Mouse (Mus musculus) forebrain, embryonic 13.5 days (tissue): ENCODE results near the gene Nme4. TPM values are rescaled to one million over a fixed set of nuclear protein-coding genes. Genes with fewer than 3 reads are reported as not detected.
A peak's percentile ranks its signal among the peaks of the same experiment; 100 is the strongest.
"Not testable (repeated sequence)": the region's sequence is repeated elsewhere in the genome, so short reads cannot be mapped to it uniquely, and the experiment has no call there.

ENCODE experiments used
- ATAC-seq: fragments of 200-750 bp; cut with Nextera tagmentation; 2 replicates; pipeline ENCODE4 v1.8.0; 2017
- H3K27ac ChIP-seq: fragments of 300-500 bp; sonication (generic); 2 replicates; pipeline ENCODE4 v1.5.1; 2015; ENCODE audit warnings: inconsistent platforms, mild to moderate bottlenecking, moderate library complexity
- H3K27me3 ChIP-seq: fragments of 300-500 bp; sonication (generic); 2 replicates; pipeline ENCODE4 v1.6.1; 2015; ENCODE audit warnings: mild to moderate bottlenecking, inconsistent platforms
- H3K36me3 ChIP-seq: fragments of 300-500 bp; sonication (generic); 2 replicates; pipeline ENCODE4 v1.6.1; 2015; ENCODE audit warnings: mild to moderate bottlenecking, inconsistent platforms; ENCODE audit not compliant: poor library complexity, severe bottlenecking
- H3K4me1 ChIP-seq: fragments of 300-500 bp; sonication (generic); 2 replicates; pipeline ENCODE4 v1.6.1; 2015; ENCODE audit warnings: inconsistent platforms
- H3K4me2 ChIP-seq: fragments of 300-500 bp; sonication (generic); 2 replicates; pipeline ENCODE4 v1.6.1; 2015; ENCODE audit warnings: inconsistent platforms, mild to moderate bottlenecking, moderate library complexity
- H3K4me3 ChIP-seq: fragments of 300-500 bp; sonication (generic); 2 replicates; pipeline ENCODE4 v1.5.1; 2015; ENCODE audit warnings: mild to moderate bottlenecking, inconsistent platforms
- H3K9ac ChIP-seq: fragments of 300-500 bp; sonication (generic); 2 replicates; pipeline ENCODE4 v1.6.1; 2015; ENCODE audit warnings: mild to moderate bottlenecking, inconsistent platforms
- H3K9me3 ChIP-seq: fragments of 300-500 bp; sonication (generic); replicated peaks from 2 replicates; pipeline ENCODE4 v1.6.1; 2016; ENCODE audit warnings: inconsistent platforms
- WGBS: fragments of 180-500 bp; shearing (Covaris S2); methylation state at CpG from one replicate; pipeline ENCODE4 v1.1.7; 2015; 5-methylcytosine and 5-hydroxymethylcytosine counted together
- polyA plus RNA-seq: library from polyadenylated mRNA; unstranded; fragments of >200 nt; fragmentation: Nextera tagmentation; extraction: Ambion mirVana; gene quantifications from 2 replicates; pipeline ENCODE4 v1.2.1, GENCODE M21; 2015

Nme4 gene
- polyA plus RNA-seq, 1 experiment from 2014 or later, result 53.0 TPM

GRCm38 (mm10) chr17:26112751-26113150 lies 17.3 kb upstream of the Nme4 start:
- Histone ChIP-seq H3K4me1 (peaks cover 19% of the 10 kb centered on the region), H3K4me2 (peak overlapping the region; percentile 95), H3K9ac (peak overlapping the region; percentile 85), H3K27me3 (peaks cover 65% of the 10 kb centered on the region), H3K4me3 (peak overlapping the region; percentile 82), H3K9me3 (no peaks in the 10 kb centered on the region), H3K36me3 (no peaks in the 10 kb centered on the region), H3K27ac (no peak overlapping the region)
- 18% methylated on average over 14 of the region's 14 CpGs for whole genome bisulfite sequencing
- no peak for ATAC-seq

GRCm38 (mm10) chr17:26111722-26112121 lies 16.3 kb upstream of the Nme4 start:
- 23% methylated on average over 4 of the region's 4 CpGs for WGBS
- Histone ChIP-seq H3K9ac (no peak overlapping the region), H3K36me3 (no peaks in the 10 kb centered on the region), H3K27ac (no peak overlapping the region), H3K4me2 (no peak overlapping the region), H3K4me1 (peaks cover 19% of the 10 kb centered on the region), H3K4me3 (no peak overlapping the region), H3K9me3 (no peaks in the 10 kb centered on the region), H3K27me3 (peaks cover 55% of the 10 kb centered on the region)
- ATAC-seq, result no peak

GRCm38 (mm10) chr17:26111024-26111423 lies 15.6 kb upstream of the Nme4 start:
- H3K9me3 ChIP-seq, result no peaks in the 10 kb centered on the region
- WGBS, result 4% methylated on average over 4 of the region's 4 CpGs
- H3K27ac ChIP-seq, result no peak overlapping the region
- no peak for ATAC-seq
- H3K9ac ChIP-seq, result no peak overlapping the region
- H3K27me3 ChIP-seq, result peaks cover 50% of the 10 kb centered on the region
- no peak overlapping the region for H3K4me3 ChIP-seq
- H3K4me2 ChIP-seq, result no peak overlapping the region
- no peaks in the 10 kb centered on the region for H3K36me3 ChIP-seq
- H3K4me1 ChIP-seq, result peaks cover 19% of the 10 kb centered on the region

- Histone ChIP-seq H3K9ac (no peak overlapping the region), H3K4me2 (no peak overlapping the region), H3K4me1 (peaks cover 19% of the 10 kb centered on the region), H3K27ac (no peak overlapping the region), H3K4me3 (no peak overlapping the region), H3K27me3 (peaks cover 41% of the 10 kb centered on the region), H3K9me3 (no peaks in the 10 kb centered on the region), H3K36me3 (no peaks in the 10 kb centered on the region)
- 13% methylated on average over 4 of the region's 4 CpGs for WGBS
- no peak for ATAC-seq
Measured at GRCm38 (mm10) chr17:26110156-26110555, 14.8 kb upstream of the Nme4 start.

GRCm38 (mm10) chr17:26105619-26106018 lies 10.2 kb upstream of the Nme4 start:
- no peak overlapping the region for H3K9ac ChIP-seq
- H3K4me2 ChIP-seq, result no peak overlapping the region
- WGBS, result 70% methylated on average over 3 of the region's 4 CpGs
- no peak overlapping the region for H3K4me3 ChIP-seq
- no peaks in the 10 kb centered on the region for H3K36me3 ChIP-seq
- ATAC-seq, result no peak
- peaks cover 6% of the 10 kb centered on the region; the same call in 1 of the 2 replicates for H3K27me3 ChIP-seq
- peaks cover under 1% of the 10 kb centered on the region; the same call in 1 of the 2 replicates for H3K4me1 ChIP-seq
- no peak overlapping the region for H3K27ac ChIP-seq
- H3K9me3 ChIP-seq, result no peaks in the 10 kb centered on the region

GRCm38 (mm10) chr17:26101478-26101877 lies 6.1 kb upstream of the Nme4 start:
- H3K4me3 ChIP-seq, result no peak overlapping the region
- H3K4me2 ChIP-seq, result no peak overlapping the region
- WGBS, result 52% methylated on average over 3 of the region's 4 CpGs
- no peak overlapping the region for H3K27ac ChIP-seq
- ATAC-seq, result no peak
- H3K9ac ChIP-seq, result no peak overlapping the region
- no peaks in the 10 kb centered on the region for H3K4me1 ChIP-seq
- no peaks in the 10 kb centered on the region for H3K9me3 ChIP-seq
- H3K27me3 ChIP-seq, result no peaks in the 10 kb centered on the region
- no peaks in the 10 kb centered on the region for H3K36me3 ChIP-seq

- Histone ChIP-seq H3K4me2 (no peak overlapping the region), H3K36me3 (no peaks in the 10 kb centered on the region), H3K9ac (no peak overlapping the region), H3K27ac (no peak overlapping the region), H3K27me3 (no peaks in the 10 kb centered on the region), H3K9me3 (no peaks in the 10 kb centered on the region), H3K4me1 (peaks cover 4% of the 10 kb centered on the region; the same call in 1 of the 2 replicates), H3K4me3 (no peak overlapping the region)
- no peak for ATAC-seq
- 48% methylated on average over 2 of the region's 2 CpGs for WGBS
Measured at GRCm38 (mm10) chr17:26100166-26100565, 4.8 kb upstream of the Nme4 start.

- not testable (repeated sequence) for H3K27ac ChIP-seq, H3K9me3 ChIP-seq, ATAC-seq, H3K36me3 ChIP-seq, H3K27me3 ChIP-seq, H3K4me2 ChIP-seq, H3K4me3 ChIP-seq, H3K9ac ChIP-seq
- 62% methylated on average over 3 of the region's 3 CpGs for WGBS
- H3K4me1 ChIP-seq, result peaks cover 12% of the 10 kb centered on the region
Measured at GRCm38 (mm10) chr17:26099316-26099715, 3.9 kb upstream of the Nme4 start.

- H3K9ac ChIP-seq, result no peak overlapping the region
- H3K27me3 ChIP-seq, result no peaks in the 10 kb centered on the region
- WGBS, result 88% methylated on average over 7 of the region's 7 CpGs
- no peak overlapping the region for H3K4me3 ChIP-seq
- H3K4me2 ChIP-seq, result no peak overlapping the region
- peaks cover 3% of the 10 kb centered on the region; the same call in 1 of the 2 replicates for H3K36me3 ChIP-seq
- peaks cover 15% of the 10 kb centered on the region for H3K4me1 ChIP-seq
- no peak for ATAC-seq
- no peaks in the 10 kb centered on the region for H3K9me3 ChIP-seq
- H3K27ac ChIP-seq, result no peak overlapping the region
Measured at GRCm38 (mm10) chr17:26098461-26098860, 3.1 kb upstream of the Nme4 start.

GRCm38 (mm10) chr17:26094531-26095110 lies 781 bp downstream of the Nme4 start:
- no peaks in the 10 kb centered on the region for H3K9me3 ChIP-seq
- no peak for ATAC-seq
- H3K4me2 ChIP-seq, result peak overlapping the region; percentile 75
- H3K4me1 ChIP-seq, result peaks cover 15% of the 10 kb centered on the region
- 36% methylated on average over 9 of the region's 9 CpGs for WGBS
- no peak overlapping the region for H3K27ac ChIP-seq
- H3K9ac ChIP-seq, result peak overlapping the region; percentile 80
- H3K4me3 ChIP-seq, result peak overlapping the region; percentile 58
- H3K27me3 ChIP-seq, result no peaks in the 10 kb centered on the region
- H3K36me3 ChIP-seq, result peaks cover 16% of the 10 kb centered on the region; the same call in 1 of the 2 replicates

GRCm38 (mm10) chr17:26089905-26090632 lies 5.3 kb downstream of the Nme4 start, which contains the start of gene Decr2:
TSS of gene Decr2 (minus strand) at chr17:26090337.
- H3K27me3 ChIP-seq, result no peaks in the 10 kb centered on the region
- whole genome bisulfite sequencing, result 3% methylated on average over 32 of the region's 32 CpGs

GRCm38 (mm10) chr17:26087059-26087564 lies 8.3 kb downstream of the Nme4 start:
- ATAC-seq, result no peak
- Histone ChIP-seq H3K9ac (no peak overlapping the region), H3K4me2 (no peak overlapping the region), H3K27me3 (no peaks in the 10 kb centered on the region), H3K27ac (no peak overlapping the region), H3K36me3 (peaks cover 18% of the 10 kb centered on the region; the same call in 1 of the 2 replicates), H3K4me1 (no peaks in the 10 kb centered on the region), H3K4me3 (no peak overlapping the region), H3K9me3 (no peaks in the 10 kb centered on the region)
- WGBS, result 94% methylated on average over 9 of the region's 9 CpGs

More at GRCm38 (mm10) chr17:26089905-26090632, 5.3 kb downstream of the Nme4 start, which contains the start of gene Decr2:
- no peaks in the 10 kb centered on the region for H3K9me3 ChIP-seq
- peak within 1 kb of the TSS; percentile 72 for H3K9ac ChIP-seq
- peak within 1 kb of the TSS; percentile 55 for H3K4me3 ChIP-seq
- ATAC-seq, result peak; percentile 84
- peak within 1 kb of the TSS; percentile 80 for H3K4me2 ChIP-seq
- H3K27ac ChIP-seq, result peak within 1 kb of the TSS; percentile 74
- peaks cover 19% of the 10 kb centered on the region; the same call in 1 of the 2 replicates for H3K36me3 ChIP-seq
- H3K4me1 ChIP-seq, result peaks cover 10% of the 10 kb centered on the region
